Mouse (Mus musculus) bone marrow, adult 2 months (tissue): ENCODE results near the gene Gm21028.

Experiments
- CTCF ChIP-seq: fragments of 200-500 bp; IDR thresholded peaks from 2 replicates; pipeline ENCODE4 v1.5.1; 2011; ENCODE audit warnings: low read length, control low read depth; ENCODE audit not compliant: control insufficient read depth, insufficient read depth
- POLR2A ChIP-seq: fragments of 200-500 bp; IDR thresholded peaks from 2 replicates; pipeline ENCODE4 v1.6.1; 2011; ENCODE audit warnings: low read depth, mild to moderate bottlenecking, control low read depth, low read length, borderline replicate concordance; ENCODE audit not compliant: control insufficient read depth

GRCm38 (mm10) chr7:42551766-42552165 lies 26.6 kb downstream of the Gm21028 start:
- TF ChIP-seq POLR2A: no peak
- TF ChIP-seq CTCF: no peak
